Mouse (Mus musculus): ENCODE data around the gene Zfp667. TPM values are rescaled to one million over a fixed set of nuclear protein-coding genes. Genes with fewer than 3 reads are reported as not detected.
"Not testable (repeated sequence)": the region's sequence is repeated elsewhere in the genome, so short reads cannot be mapped to it uniquely, and the experiment has no call there.

Zfp667 gene
- 3.4 and 5.4 TPM in 2 replicates for polyA plus RNA-seq (2015; fragmentation: Nextera tagmentation; extraction: Ambion mirVana)

- Histone ChIP-seq H3K9ac (peak within 1 kb of the TSS; percentile 57), H3K4me1 (replicated peaks) (peaks cover 47% of the 10 kb centered on the region), H3K9me3 (replicated peaks) (no peaks in the 10 kb centered on the region), H3K27ac (replicated peaks) (peak within 1 kb of the TSS; percentile 81), H3K27me3 (no peaks in the 10 kb centered on the region), H3K4me3 (replicated peaks) (peak within 1 kb of the TSS; percentile 66), H3K4me2 (peak within 1 kb of the TSS; percentile 91), H3K36me3 (replicated peaks) (no peaks in the 10 kb centered on the region; the same call in 1 of the 2 replicates)
- peak; percentile 82 for ATAC-seq (ENCODE audit: insufficient read depth)
- WGBS (ENCODE audit: insufficient replicate concordance): 2% methylated on average over 50 of the region's 50 CpGs
Observed at GRCm38 (mm10) chr7:6285842-6286705, at the start of gene Zfp667. TSS of gene Zfp667 (plus strand) at chr7:6286579.

GRCm38 (mm10) chr7:6239787-6240186, 46.6 kb upstream of the Zfp667 start:
- no peaks in the 10 kb centered on the region for H3K36me3 ChIP-seq (replicated peaks)
- H3K4me1 ChIP-seq (replicated peaks): no peaks in the 10 kb centered on the region
- no peaks in the 10 kb centered on the region for H3K27me3 ChIP-seq
- no peak for ATAC-seq (ENCODE audit: insufficient read depth)
- H3K27ac ChIP-seq (replicated peaks): no peak overlapping the region
- no peak overlapping the region for H3K9ac ChIP-seq
- H3K9me3 ChIP-seq (replicated peaks): no peaks in the 10 kb centered on the region
- no peak overlapping the region for H3K4me2 ChIP-seq
- H3K4me3 ChIP-seq (replicated peaks): no peak overlapping the region
- WGBS (ENCODE audit: insufficient replicate concordance): 36% methylated on average over 11 of the region's 11 CpGs

DNA sequence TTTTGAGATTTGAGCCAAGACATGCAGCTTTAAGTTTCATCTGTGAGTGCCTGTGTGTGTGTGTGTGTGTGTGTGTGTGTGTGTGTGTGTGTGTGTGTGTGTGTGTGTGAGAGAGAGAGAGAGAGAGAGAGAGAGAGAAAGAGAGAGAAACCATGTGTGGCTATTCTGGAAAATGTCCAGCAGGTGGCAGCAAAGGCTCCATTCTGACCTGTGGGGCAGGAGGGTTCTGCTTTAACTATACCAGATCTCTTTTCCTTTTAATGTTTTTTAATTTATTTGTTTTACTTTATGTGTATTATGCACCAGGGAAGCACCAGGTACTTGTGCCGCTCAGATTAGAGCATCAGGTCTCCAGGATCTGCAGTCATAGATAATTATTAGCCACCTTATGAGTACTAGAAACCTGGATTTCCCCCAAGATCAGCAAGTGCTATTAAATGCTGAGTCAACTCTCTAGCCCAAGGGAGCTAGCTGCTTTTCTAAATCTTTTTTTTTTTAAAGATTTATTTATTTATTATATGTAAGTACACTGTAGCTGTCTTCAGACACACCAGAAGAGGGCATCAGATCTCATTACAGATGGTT, 45.4 kb upstream of the Zfp667 start:
- 5% methylated on average over 1 of the region's 1 CpGs for WGBS (ENCODE audit: insufficient replicate concordance)
- ATAC-seq (ENCODE audit: insufficient read depth); H3K9me3 ChIP-seq (replicated peaks): not testable (repeated sequence)

DNA sequence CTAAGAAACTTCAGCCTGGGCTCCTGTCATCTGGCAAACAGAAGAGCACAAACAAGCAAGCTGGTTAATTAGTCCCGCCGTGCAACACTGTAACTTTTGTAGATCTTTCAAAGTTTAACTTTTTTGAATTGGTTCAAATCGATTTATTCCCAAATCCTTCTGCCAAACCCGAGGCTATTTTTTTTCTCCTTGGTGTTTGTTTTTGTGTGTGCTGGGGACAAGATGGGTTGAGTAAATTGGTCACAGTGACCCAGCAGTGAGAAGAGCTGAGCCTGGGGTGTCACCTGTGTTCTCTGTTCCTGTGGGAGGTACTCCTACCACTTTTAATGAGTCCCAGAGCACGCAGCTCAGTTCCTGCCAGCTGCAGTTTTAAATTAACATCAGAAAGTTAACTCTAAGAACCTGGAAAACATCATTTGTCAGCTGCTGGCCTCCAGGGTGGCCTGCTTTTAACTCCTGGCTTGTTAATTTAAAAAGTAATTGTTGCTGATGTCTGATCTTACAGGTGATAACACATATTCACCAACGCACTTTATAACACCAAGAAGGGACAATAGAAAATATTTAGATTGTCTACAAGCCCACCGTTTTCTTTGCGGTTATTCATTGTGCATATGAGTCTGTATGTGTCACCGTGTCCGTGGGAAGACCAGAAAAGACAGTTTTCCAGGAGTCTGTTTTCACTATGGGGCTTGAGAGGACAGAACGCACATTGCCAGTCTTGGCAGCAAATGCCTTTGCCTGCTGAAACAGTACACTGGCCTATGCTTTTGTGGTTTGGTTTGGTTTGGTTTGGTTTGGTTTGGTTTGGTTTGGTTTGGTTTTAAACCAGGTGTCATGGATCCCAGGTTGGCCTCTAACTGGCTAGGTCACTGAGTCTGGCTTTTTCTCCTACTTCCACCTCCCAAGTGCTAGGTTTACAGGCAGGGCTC, 41.8 kb upstream of the Zfp667 start:
- 35% methylated on average over 11 of the region's 11 CpGs for WGBS (ENCODE audit: insufficient replicate concordance)
- Histone ChIP-seq H3K4me1 (replicated peaks) (no peaks in the 10 kb centered on the region), H3K27ac (replicated peaks) (no peak overlapping the region), H3K4me2 (no peak overlapping the region), H3K9me3 (replicated peaks) (no peaks in the 10 kb centered on the region), H3K36me3 (replicated peaks) (no peaks in the 10 kb centered on the region), H3K27me3 (no peaks in the 10 kb centered on the region), H3K4me3 (replicated peaks) (no peak overlapping the region), H3K9ac (no peak overlapping the region)
- ATAC-seq (ENCODE audit: insufficient read depth): no peak

More for the DNA sequence above, 45.4 kb upstream of the Zfp667 start:
- H3K9ac ChIP-seq; H3K4me1 ChIP-seq (replicated peaks); H3K4me3 ChIP-seq (replicated peaks); H3K27ac ChIP-seq (replicated peaks); H3K36me3 ChIP-seq (replicated peaks); H3K27me3 ChIP-seq; H3K4me2 ChIP-seq: not testable (repeated sequence)

- H3K4me3 ChIP-seq (replicated peaks): no peak within 1 kb of the TSS
- 70% methylated on average over 6 of the region's 6 CpGs for WGBS (ENCODE audit: insufficient replicate concordance)
- H3K27me3 ChIP-seq: no peaks in the 10 kb centered on the region
- no peak within 1 kb of the TSS for H3K27ac ChIP-seq (replicated peaks)
- no peaks in the 10 kb centered on the region for H3K4me1 ChIP-seq (replicated peaks)
- H3K9me3 ChIP-seq (replicated peaks): no peaks in the 10 kb centered on the region
- no peak within 1 kb of the TSS for H3K9ac ChIP-seq
- no peaks in the 10 kb centered on the region for H3K36me3 ChIP-seq (replicated peaks)
- no peak within 1 kb of the TSS for H3K4me2 ChIP-seq
- ATAC-seq (ENCODE audit: insufficient read depth): no peak
Observed at GRCm38 (mm10) chr7:6252410-6252809, 34.0 kb upstream of the Zfp667 start, which contains the start of gene Epp13. TSS of gene Epp13 (plus strand) at chr7:6252710.

DNA sequence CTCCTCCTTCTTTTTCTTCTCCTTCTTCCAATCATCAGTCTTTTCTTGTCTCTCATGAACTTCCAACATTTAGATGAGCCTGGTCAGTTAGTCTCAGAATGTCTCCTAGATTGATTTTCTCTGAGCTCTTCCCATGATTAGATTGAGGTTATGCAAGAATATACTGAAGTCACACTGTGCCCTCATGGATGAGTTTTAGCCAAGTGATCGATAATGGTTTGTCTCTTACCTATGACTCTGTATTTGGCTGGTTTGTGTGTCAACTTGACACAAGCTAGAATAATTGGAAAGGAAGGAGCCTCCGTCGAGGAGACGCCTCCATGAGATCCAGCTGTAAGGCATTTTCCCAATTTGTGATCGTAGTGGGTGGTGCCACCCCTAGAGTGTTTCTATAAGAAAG, 31.9 kb upstream of the Zfp667 start:
- Histone ChIP-seq H3K9me3 (replicated peaks) (no peaks in the 10 kb centered on the region), H3K4me3 (replicated peaks) (no peak overlapping the region)
- 71% methylated on average over 5 of the region's 5 CpGs for WGBS (ENCODE audit: insufficient replicate concordance)

GRCm38 (mm10) chr7:6257386-6257785, 29.0 kb upstream of the Zfp667 start:
- Histone ChIP-seq H3K36me3 (replicated peaks) (no peaks in the 10 kb centered on the region), H3K4me2 (no peak overlapping the region), H3K27ac (replicated peaks) (no peak overlapping the region), H3K9ac (no peak overlapping the region), H3K4me1 (replicated peaks) (no peaks in the 10 kb centered on the region), H3K27me3 (no peaks in the 10 kb centered on the region), H3K9me3 (replicated peaks) (no peaks in the 10 kb centered on the region), H3K4me3 (replicated peaks) (no peak overlapping the region)
- ATAC-seq (ENCODE audit: insufficient read depth): no peak
- 62% methylated on average over 4 of the region's 4 CpGs for WGBS (ENCODE audit: insufficient replicate concordance)

More for the DNA sequence above, 31.9 kb upstream of the Zfp667 start:
- Histone ChIP-seq H3K27me3 (no peaks in the 10 kb centered on the region), H3K27ac (replicated peaks) (no peak overlapping the region), H3K36me3 (replicated peaks) (no peaks in the 10 kb centered on the region), H3K9ac (no peak overlapping the region), H3K4me1 (replicated peaks) (no peaks in the 10 kb centered on the region), H3K4me2 (no peak overlapping the region)
- no peak for ATAC-seq (ENCODE audit: insufficient read depth)

DNA sequence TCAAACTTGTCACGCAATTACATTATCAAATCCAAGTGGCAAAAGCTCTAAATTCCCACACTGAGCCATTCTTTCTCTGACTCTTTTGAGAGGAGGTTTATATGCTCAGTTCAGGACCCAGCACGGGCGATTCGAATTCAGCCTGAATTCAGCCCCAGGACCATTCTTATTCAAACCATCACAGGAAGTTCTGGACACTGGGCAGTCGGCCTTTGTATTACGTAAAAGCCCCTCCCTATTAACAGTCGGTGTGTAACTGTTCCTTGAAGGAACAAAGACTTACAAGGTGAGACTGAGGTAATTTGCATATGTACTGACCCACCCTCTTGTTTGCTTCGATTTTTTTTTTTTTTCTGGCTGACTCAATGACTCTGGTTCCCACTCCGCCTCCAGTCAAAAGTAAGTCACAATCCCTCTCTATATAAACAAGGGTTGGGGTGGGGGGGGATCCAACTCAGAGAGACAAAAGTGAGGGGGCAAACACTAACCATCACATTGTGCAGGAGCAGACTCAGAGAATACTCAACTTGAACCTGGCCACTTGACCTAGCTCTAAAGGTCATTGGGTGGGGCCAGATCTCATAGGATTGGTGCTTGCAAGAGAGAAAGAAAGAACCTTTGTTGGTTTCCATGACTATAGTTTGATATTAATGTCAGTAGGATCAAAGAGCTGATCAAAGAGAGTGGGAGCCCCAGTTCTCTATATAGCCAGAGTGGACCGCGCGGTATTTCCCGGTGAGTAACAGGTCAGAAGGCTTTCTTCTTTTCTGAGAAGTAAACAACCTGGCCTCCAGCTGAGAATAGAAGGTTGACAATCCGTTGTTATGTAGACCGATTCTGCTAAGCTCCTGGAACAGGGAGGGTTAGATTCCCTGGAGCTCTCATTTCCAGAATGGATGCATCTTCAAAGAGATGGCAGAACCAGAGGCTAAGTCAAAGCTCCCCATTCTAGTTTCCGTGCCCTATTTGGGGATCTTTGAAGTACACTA, 27.9 kb upstream of the Zfp667 start:
- Histone ChIP-seq H3K9ac (no peak overlapping the region), H3K4me2 (no peak overlapping the region), H3K27me3 (no peaks in the 10 kb centered on the region)

GRCm38 (mm10) chr7:6260004-6260403, 26.4 kb upstream of the Zfp667 start:
- not testable (repeated sequence) for H3K9me3 ChIP-seq (replicated peaks); H3K27me3 ChIP-seq; H3K27ac ChIP-seq (replicated peaks); ATAC-seq (ENCODE audit: insufficient read depth); H3K4me3 ChIP-seq (replicated peaks); H3K9ac ChIP-seq; H3K36me3 ChIP-seq (replicated peaks); H3K4me2 ChIP-seq; H3K4me1 ChIP-seq (replicated peaks)
- 27% methylated on average over 2 of the region's 2 CpGs for WGBS (ENCODE audit: insufficient replicate concordance)

More for the DNA sequence above, 27.9 kb upstream of the Zfp667 start:
- 35% methylated on average over 16 of the region's 16 CpGs for WGBS (ENCODE audit: insufficient replicate concordance)
- no peak for ATAC-seq (ENCODE audit: insufficient read depth)
- H3K4me1 ChIP-seq (replicated peaks): no peaks in the 10 kb centered on the region
- H3K27ac ChIP-seq (replicated peaks): no peak overlapping the region
- no peaks in the 10 kb centered on the region for H3K9me3 ChIP-seq (replicated peaks)
- H3K36me3 ChIP-seq (replicated peaks): no peaks in the 10 kb centered on the region
- H3K4me3 ChIP-seq (replicated peaks): no peak overlapping the region

- ATAC-seq (ENCODE audit: insufficient read depth): no peak
- Histone ChIP-seq H3K4me2 (no peak overlapping the region), H3K9ac (no peak overlapping the region), H3K36me3 (replicated peaks) (no peaks in the 10 kb centered on the region), H3K27me3 (no peaks in the 10 kb centered on the region), H3K9me3 (replicated peaks) (no peaks in the 10 kb centered on the region), H3K4me3 (replicated peaks) (no peak overlapping the region), H3K4me1 (replicated peaks) (no peaks in the 10 kb centered on the region), H3K27ac (replicated peaks) (no peak overlapping the region)
- 56% methylated on average over 3 of the region's 3 CpGs for WGBS (ENCODE audit: insufficient replicate concordance)
Observed at GRCm38 (mm10) chr7:6262120-6262519, 24.3 kb upstream of the Zfp667 start.

Measured in liver, embryonic 15.5 days (tissue).